Mouse (Mus musculus): ENCODE measurements around the gene Arhgap15.

The Arhgap15 gene

DNA sequence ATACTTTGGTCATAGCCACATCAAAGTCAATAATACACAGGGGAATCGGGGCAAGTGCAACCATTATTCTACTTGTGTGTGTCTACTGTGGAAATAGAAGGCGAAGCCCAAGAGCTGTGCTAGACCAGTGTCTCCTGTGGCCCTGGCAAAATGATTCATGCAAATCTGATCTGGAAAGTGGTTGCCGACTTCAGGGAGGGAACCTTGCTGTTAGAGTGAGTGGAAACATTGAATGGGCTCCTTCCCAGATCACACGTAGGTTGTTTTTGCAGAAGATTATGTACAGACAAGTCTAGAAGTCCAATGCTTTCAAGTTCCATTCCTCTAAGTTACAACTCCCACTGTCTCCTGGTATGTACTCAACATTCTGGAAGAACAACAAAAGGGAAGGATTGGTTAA lies 606.2 kb downstream of the Arhgap15 start:
- no peak for DNase-seq (ENCODE audit: low spot score in 2 of 2)

GRCm38 (mm10) chr2:44355316-44355715 lies 606.7 kb downstream of the Arhgap15 start:
- no peak for DNase-seq (ENCODE audit: low spot score in 2 of 2)

GRCm38 (mm10) chr2:44356248-44356886 lies 607.7 kb downstream of the Arhgap15 start:
- no peak for DNase-seq (ENCODE audit: low spot score in 2 of 2)

- DNase-seq (ENCODE audit: low spot score in 2 of 2): no peak
These were observed 608.2 kb downstream of the Arhgap15 start for GRCm38 (mm10) chr2:44356887-44357251.

DNA sequence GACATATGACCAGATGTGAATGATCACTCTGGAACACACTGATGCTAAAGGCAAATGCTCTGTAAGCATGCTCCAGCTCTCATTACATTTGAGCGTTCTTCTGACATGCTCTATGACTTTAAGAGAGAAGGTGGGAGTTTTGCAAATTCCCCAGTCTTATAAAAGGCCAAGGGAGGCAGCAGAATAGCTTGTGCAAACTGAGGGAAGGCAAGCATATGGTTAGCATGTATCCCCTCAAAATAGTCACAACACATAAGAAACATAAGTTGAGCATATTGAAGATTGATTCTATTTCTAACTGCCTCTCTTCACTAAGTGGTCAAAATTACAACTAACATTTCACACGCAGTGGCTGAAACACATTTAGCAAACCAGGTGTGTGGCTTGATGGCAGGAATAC lies 631.6 kb downstream of the Arhgap15 start:
- no peak for DNase-seq (ENCODE audit: low spot score in 2 of 2)

DNA sequence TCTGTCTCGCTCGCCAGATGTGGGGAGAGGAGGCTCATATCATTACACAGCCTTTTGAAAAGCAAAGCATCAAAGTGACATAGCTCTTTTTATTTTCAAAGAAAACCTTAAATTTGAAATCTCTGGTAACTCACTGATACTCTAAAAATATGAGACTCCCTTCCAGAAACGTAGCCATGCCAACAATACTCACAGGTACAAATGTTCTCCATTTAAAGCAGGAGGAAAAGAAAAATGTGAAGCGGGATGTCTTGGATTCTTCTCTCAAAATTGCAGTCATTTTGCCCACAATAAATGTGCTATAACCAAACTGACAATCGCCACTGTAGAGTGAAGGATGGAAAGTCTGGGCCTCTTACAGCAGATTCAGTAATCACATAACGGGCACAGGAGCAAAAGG lies 635.9 kb downstream of the Arhgap15 start:
- no peak for DNase-seq (ENCODE audit: low spot score in 2 of 2)

- no peak for DNase-seq (ENCODE audit: low spot score in 2 of 2)
These were observed 640.9 kb downstream of the Arhgap15 start for GRCm38 (mm10) chr2:44389556-44389955.

DNA sequence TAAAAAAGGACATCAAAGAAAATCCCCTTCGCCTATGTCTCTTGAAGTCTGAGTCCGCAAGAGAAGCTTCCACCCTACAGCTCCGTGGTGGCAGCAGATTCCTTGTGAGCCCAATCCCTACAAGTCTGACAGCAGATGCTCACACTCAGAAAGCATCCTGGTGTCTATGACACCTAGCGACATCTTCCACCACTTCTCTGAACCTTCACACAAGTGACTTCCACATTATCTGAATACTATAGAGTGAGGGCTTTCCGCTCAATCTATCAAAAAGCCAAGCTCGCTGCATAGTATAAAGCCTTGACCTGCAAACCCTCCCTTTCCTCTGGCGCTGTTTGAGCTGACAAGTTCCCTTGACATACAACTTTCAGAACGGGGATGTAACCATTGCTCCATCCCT lies 645.2 kb downstream of the Arhgap15 start:
- no peak for DNase-seq (ENCODE audit: low spot score in 2 of 2)

- DNase-seq (ENCODE audit: low spot score in 2 of 2): no peak
These were observed 646.4 kb downstream of the Arhgap15 start for GRCm38 (mm10) chr2:44394956-44395501.

- no peak for DNase-seq (ENCODE audit: low spot score in 2 of 2)
These were observed 647.0 kb downstream of the Arhgap15 start for GRCm38 (mm10) chr2:44395577-44395976.

DNA sequence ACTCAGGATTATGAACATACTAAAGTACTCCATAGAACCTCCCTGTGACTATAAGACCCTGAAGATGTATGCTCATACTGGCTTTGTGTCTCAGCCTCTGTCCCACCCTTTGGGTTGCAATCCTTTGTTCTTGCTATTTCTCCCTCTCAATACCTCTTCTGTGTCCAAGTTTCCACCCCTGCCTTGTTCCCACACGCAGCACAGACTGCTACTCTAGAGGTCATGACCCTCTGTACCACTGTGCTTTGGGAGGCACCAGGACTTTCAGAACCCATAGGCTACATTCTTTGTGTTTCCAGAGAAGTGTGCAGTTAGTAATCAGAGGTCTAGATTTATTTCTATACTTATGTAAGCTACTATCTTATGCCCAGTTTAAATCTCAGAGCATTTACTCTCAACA lies 648.6 kb downstream of the Arhgap15 start:
- DNase-seq (ENCODE audit: low spot score in 2 of 2): no peak

GRCm38 (mm10) chr2:44397735-44398337 lies 649.2 kb downstream of the Arhgap15 start:
- DNase-seq (ENCODE audit: low spot score in 2 of 2): no peak

- DNase-seq (ENCODE audit: low spot score in 2 of 2): no peak
These were observed 650.7 kb downstream of the Arhgap15 start for GRCm38 (mm10) chr2:44399191-44399926.

- no peak for DNase-seq (ENCODE audit: low spot score in 2 of 2)
These were observed 653.2 kb downstream of the Arhgap15 start for GRCm38 (mm10) chr2:44401704-44402422.

GRCm38 (mm10) chr2:44411660-44412059 lies 663.0 kb downstream of the Arhgap15 start:
- no peak for DNase-seq (ENCODE audit: low spot score in 2 of 2)

DNA sequence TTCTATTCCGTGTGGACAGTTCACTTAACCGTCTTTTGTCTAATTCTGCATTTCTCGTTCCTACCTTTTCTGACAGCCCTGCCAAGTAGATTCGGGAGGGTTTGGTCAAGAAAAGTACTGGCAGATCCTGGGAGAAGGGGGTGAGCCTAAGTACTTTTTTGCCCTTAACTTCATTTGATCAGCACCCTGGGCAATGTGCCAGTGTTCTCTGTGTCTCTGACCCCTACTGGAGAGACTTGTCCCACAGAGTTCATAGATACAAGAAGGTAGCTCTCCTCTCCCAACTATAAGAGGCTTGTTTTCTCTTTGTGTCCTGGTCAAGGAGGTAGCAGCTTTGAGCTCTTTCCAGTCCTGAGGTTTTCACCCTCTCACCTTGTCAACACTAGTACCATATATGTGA lies 667.7 kb downstream of the Arhgap15 start:
- DNase-seq (ENCODE audit: low spot score in 2 of 2): no peak

DNA sequence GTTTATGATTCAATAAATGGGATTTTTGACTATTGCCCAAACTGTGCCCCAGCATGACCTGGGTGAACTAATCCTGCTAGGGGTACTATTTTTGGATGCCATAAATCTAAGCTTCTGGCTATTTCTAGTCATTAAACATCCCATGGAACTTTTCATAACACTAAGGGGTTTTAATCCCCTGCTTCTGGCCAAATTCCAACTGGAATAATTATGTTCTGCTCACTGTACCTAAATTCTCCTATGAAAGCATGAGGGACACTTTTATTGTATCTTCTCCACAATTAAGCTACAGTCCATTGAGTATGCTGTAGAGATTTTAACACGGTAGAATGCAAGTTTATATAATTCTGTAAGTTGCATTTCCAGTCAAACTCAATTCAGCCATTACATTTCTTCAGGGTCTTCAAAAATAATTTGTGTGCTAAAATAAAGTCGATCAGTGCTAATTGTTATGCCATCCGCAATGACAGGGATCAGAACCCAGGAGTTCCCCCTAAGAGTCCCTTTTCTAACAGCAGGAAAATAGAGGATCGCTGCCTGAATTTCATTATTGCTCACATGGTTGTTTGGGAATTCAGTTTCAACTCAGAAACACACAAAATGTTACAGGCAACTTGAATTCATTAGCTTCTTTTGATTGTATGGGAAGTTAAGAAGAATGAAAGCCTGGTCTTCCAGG lies 671.1 kb downstream of the Arhgap15 start:
- no peak for DNase-seq (ENCODE audit: low spot score in 2 of 2)

- no peak for DNase-seq (ENCODE audit: low spot score in 2 of 2)
These were observed 681.9 kb downstream of the Arhgap15 start for GRCm38 (mm10) chr2:44430521-44430920.

GRCm38 (mm10) chr2:44436652-44437051 lies 688.0 kb downstream of the Arhgap15 start:
- no peak for DNase-seq (ENCODE audit: low spot score in 2 of 2)

- DNase-seq (ENCODE audit: low spot score in 2 of 2): no peak
These were observed 689.0 kb downstream of the Arhgap15 start for GRCm38 (mm10) chr2:44437496-44438057.

DNA sequence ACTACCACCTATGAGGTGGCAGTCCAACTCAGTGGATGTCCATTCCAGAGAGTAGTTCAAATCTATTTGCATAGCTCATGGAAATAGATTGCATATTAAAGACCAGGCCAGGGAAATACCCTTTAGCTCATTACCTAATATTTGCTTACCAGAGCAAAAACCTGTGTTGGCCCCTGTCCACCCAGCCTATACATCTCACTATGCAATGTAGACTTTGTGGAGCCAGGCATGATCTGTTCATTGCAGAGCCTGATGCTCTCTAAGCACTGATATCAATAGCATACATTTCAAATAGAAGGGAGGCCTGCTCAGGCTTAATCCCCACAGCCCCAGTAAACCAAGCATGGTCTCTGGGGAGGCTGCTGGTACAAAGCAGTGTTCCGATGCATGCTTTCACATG lies 689.4 kb downstream of the Arhgap15 start:
- no peak for DNase-seq (ENCODE audit: low spot score in 2 of 2)

All from frontal cortex, postnatal 25 days (tissue).